Mouse (Mus musculus): ENCODE data around the gene Kif3a.

Gene Kif3a

GRCm38 (mm10) chr11:53651441-53651840 lies 84.3 kb downstream of the Kif3a start:
- no peak for DNase-seq (ENCODE audit: low spot score in 2 of 2)

Measured in urinary bladder, adult 18-20 months (tissue).